Mouse (Mus musculus) olfactory bulb, adult 2 months (tissue): ENCODE measurements around the gene Golga2. TPM values are rescaled to one million over a fixed set of nuclear protein-coding genes. Genes with fewer than 3 reads are reported as not detected.

Source experiments
- H3K27ac ChIP-seq: fragments of 200-500 bp; 2 replicates; pipeline ENCODE4 v1.5.1; 2012; ENCODE audit warnings: low read depth, low read length; ENCODE audit not compliant: insufficient read depth
- H3K4me1 ChIP-seq: fragments of 200-500 bp; 2 replicates; pipeline ENCODE4 v1.6.1; 2012; ENCODE audit warnings: low read length; ENCODE audit not compliant: control insufficient read depth, insufficient read depth
- H3K4me3 ChIP-seq: fragments of 200-500 bp; 2 replicates; pipeline ENCODE4 v1.5.1; 2012; ENCODE audit warnings: mild to moderate bottlenecking, low read depth, low read length, moderate library complexity; ENCODE audit not compliant: insufficient read depth
- CTCF ChIP-seq: fragments of 200-500 bp; IDR thresholded peaks from 2 replicates; pipeline ENCODE4 v1.5.1; 2012; ENCODE audit warnings: low read depth, mild to moderate bottlenecking, low read length, moderate library complexity; ENCODE audit not compliant: insufficient read depth
- POLR2A ChIP-seq: fragments of 200-500 bp; IDR thresholded peaks from 2 replicates; pipeline ENCODE4 v1.6.1; 2012; ENCODE audit warnings: mild to moderate bottlenecking, low read depth, low read length, moderate library complexity; ENCODE audit not compliant: insufficient read depth
- WGBS: fragments of 180-500 bp; shearing (Covaris S2); methylation state at CpG from one replicate; pipeline ENCODE4 v1.1.7; 2018; 5-methylcytosine and 5-hydroxymethylcytosine counted together
- polyA plus RNA-seq: library from polyadenylated mRNA; stranded (reverse); fragments of >200 nt; gene quantifications from 2 replicates; pipeline ENCODE4 v1.2.4, GENCODE M21; 2012; ENCODE audit warnings: low replicate concordance; ENCODE audit not compliant: missing spikeins, insufficient read depth, insufficient read length

Golga2 gene
- polyA plus RNA-seq, 1 experiment, result not detected

GRCm38 (mm10) chr2:32252658-32253057, 34.5 kb upstream of the Golga2 start:
- 83% methylated on average over 5 of the region's 5 CpGs for WGBS
- Histone ChIP-seq H3K27ac (no peak overlapping the region), H3K4me3 (no peak overlapping the region), H3K4me1 (no peaks in the 10 kb centered on the region)
- TF ChIP-seq CTCF (no peak), POLR2A (no peak)

- no peak for TF ChIP-seq POLR2A
- no peak for TF ChIP-seq CTCF
- H3K4me3 ChIP-seq, result no peak overlapping the region
- 92% methylated on average over 1 of the region's 1 CpGs for WGBS
- no peak overlapping the region for H3K27ac ChIP-seq
- no peaks in the 10 kb centered on the region for H3K4me1 ChIP-seq
Observed at GRCm38 (mm10) chr2:32253352-32253751, 33.8 kb upstream of the Golga2 start.

GRCm38 (mm10) chr2:32254563-32254962, 32.6 kb upstream of the Golga2 start:
- Histone ChIP-seq H3K4me1 (peaks cover 5% of the 10 kb centered on the region; the same call in 1 of the 2 replicates), H3K4me3 (no peak overlapping the region), H3K27ac (no peak overlapping the region)
- WGBS, result 75% methylated on average over 5 of the region's 5 CpGs
- no peak for TF ChIP-seq POLR2A
- no peak for TF ChIP-seq CTCF

- WGBS, result 93% methylated on average over 11 of the region's 11 CpGs
- Histone ChIP-seq H3K4me1 (peaks cover 5% of the 10 kb centered on the region), H3K4me3 (no peak overlapping the region), H3K27ac (no peak overlapping the region)
- TF ChIP-seq CTCF (no peak), POLR2A (no peak)
Observed at GRCm38 (mm10) chr2:32256273-32256672, 30.9 kb upstream of the Golga2 start.

- no peak overlapping the region for H3K27ac ChIP-seq
- H3K4me1 ChIP-seq, result peaks cover 5% of the 10 kb centered on the region
- peak overlapping the region; percentile 75 for H3K4me3 ChIP-seq
- WGBS, result 48% methylated on average over 6 of the region's 6 CpGs
- TF ChIP-seq POLR2A (no peak), CTCF (no peak)
Observed at GRCm38 (mm10) chr2:32258887-32259533, 28.2 kb upstream of the Golga2 start.

GRCm38 (mm10) chr2:32259657-32260417, 27.3 kb upstream of the Golga2 start, which contains the start of gene Uck1:
TSS of gene Uck1 (minus strand) at chr2:32260159.
- TF ChIP-seq CTCF (no peak), POLR2A (peak; percentile 78)
- Histone ChIP-seq H3K4me1 (peaks cover 5% of the 10 kb centered on the region), H3K4me3 (peak within 1 kb of the TSS; percentile 75), H3K27ac (peak within 1 kb of the TSS; percentile 74)
- WGBS, result under 1% methylated on average over 59 of the region's 59 CpGs

GRCm38 (mm10) chr2:32260635-32261034, 26.5 kb upstream of the Golga2 start:
- WGBS, result 24% methylated on average over 4 of the region's 4 CpGs
- Histone ChIP-seq H3K4me1 (peaks cover 5% of the 10 kb centered on the region), H3K4me3 (no peak overlapping the region), H3K27ac (no peak overlapping the region)
- TF ChIP-seq POLR2A (no peak), CTCF (no peak)

- no peak overlapping the region for H3K4me3 ChIP-seq
- no peak overlapping the region for H3K27ac ChIP-seq
- H3K4me1 ChIP-seq, result no peaks in the 10 kb centered on the region
- no peak for TF ChIP-seq POLR2A
- TF ChIP-seq CTCF, result no peak
- WGBS, result 82% methylated on average over 3 of the region's 3 CpGs
Observed at GRCm38 (mm10) chr2:32275823-32276222, 11.4 kb upstream of the Golga2 start.

- TF ChIP-seq CTCF, result no peak
- TF ChIP-seq POLR2A, result no peak
Observed at GRCm38 (mm10) chr2:32282289-32282688, 4.9 kb upstream of the Golga2 start.

More at GRCm38 (mm10) chr2:32282289-32282688, 4.9 kb upstream of the Golga2 start:
- H3K27ac ChIP-seq, result no peak overlapping the region
- H3K4me1 ChIP-seq, result no peaks in the 10 kb centered on the region; the same call in 1 of the 2 replicates
- WGBS, result 88% methylated on average over 2 of the region's 2 CpGs
- no peak overlapping the region for H3K4me3 ChIP-seq
